Mouse (Mus musculus) limb, embryonic 14.5 days (tissue): ENCODE data around the gene Gm14226. TPM values are rescaled to one million over a fixed set of nuclear protein-coding genes. Genes with fewer than 3 reads are reported as not detected.

Experiments
- ATAC-seq: fragments of 200-750 bp; cut with Nextera tagmentation; 2 replicates; pipeline ENCODE4 v1.8.0; 2017; ENCODE audit warnings: low read depth, moderate number of reproducible peaks, moderate TSS enrichment; ENCODE audit not compliant: low FRiP score
- DNase-seq: peaks from one replicate; pipeline ENCODE4 v3.0.0-alpha.2; 2015; ENCODE audit warnings: low spot score
- H3K27ac ChIP-seq: fragments of 300-500 bp; sonication (generic); replicated peaks from 2 replicates; pipeline ENCODE4 v1.5.1; 2014; ENCODE audit warnings: low read depth, mild to moderate bottlenecking, low read length, moderate library complexity, mixed read lengths
- H3K27me3 ChIP-seq: fragments of 300-500 bp; sonication (generic); 2 replicates; pipeline ENCODE4 v1.6.1; 2014; ENCODE audit warnings: low read length, mixed read lengths; ENCODE audit not compliant: control insufficient read depth, insufficient read depth
- H3K36me3 ChIP-seq: fragments of 300-500 bp; sonication (generic); 2 replicates; pipeline ENCODE4 v1.6.1; 2014; ENCODE audit warnings: mild to moderate bottlenecking, low read length, moderate library complexity, mixed read lengths; ENCODE audit not compliant: control insufficient read depth, insufficient read depth
- H3K4me1 ChIP-seq: fragments of 300-500 bp; sonication (generic); 2 replicates; pipeline ENCODE4 v1.6.1; 2014; ENCODE audit warnings: antibody characterized with exemption, low read length, mixed read lengths; ENCODE audit not compliant: control insufficient read depth, insufficient read depth
- H3K4me2 ChIP-seq: fragments of 300-500 bp; sonication (generic); replicated peaks from 2 replicates; pipeline ENCODE4 v1.6.1; 2014; ENCODE audit warnings: low read depth, mild to moderate bottlenecking, low read length, moderate library complexity; ENCODE audit not compliant: severe bottlenecking
- H3K4me3 ChIP-seq: fragments of 300-500 bp; sonication (generic); replicated peaks from 2 replicates; pipeline ENCODE4 v1.5.1; 2014; ENCODE audit warnings: low read length
- H3K9ac ChIP-seq: fragments of 300-500 bp; sonication (generic); 2 replicates; pipeline ENCODE4 v1.6.1; 2014; ENCODE audit warnings: mild to moderate bottlenecking, low read depth, low read length, moderate library complexity; ENCODE audit not compliant: severe bottlenecking
- H3K9me3 ChIP-seq: fragments of 300-500 bp; sonication (generic); 2 replicates; pipeline ENCODE4 v1.6.1; 2016; ENCODE audit warnings: low read length; ENCODE audit not compliant: control insufficient read depth
- POLR2A ChIP-seq: fragments of 200-500 bp; IDR thresholded peaks from 2 replicates; pipeline ENCODE4 v1.8.0; 2012; ENCODE audit warnings: inconsistent platforms, mild to moderate bottlenecking, moderate library complexity, borderline replicate concordance; ENCODE audit not compliant: insufficient read depth, insufficient read length; ENCODE audit errors: extremely low read depth
- WGBS: fragments of 180-500 bp; shearing (Covaris S2); extraction: QIAGEN DNeasy Blood & Tissue Kit; methylation state at CpG from one replicate; pipeline ENCODE4 v1.1.7; 2014; 5-methylcytosine and 5-hydroxymethylcytosine counted together
- polyA plus RNA-seq, 2 experiments: library from polyadenylated mRNA; depleted of rRNA in 1 of 2; stranded (reverse) in 1 of 2; unstranded in 1 of 2; fragments of >200 nt; fragmentation: Nextera tagmentation in 1 of 2; extraction: Ambion mirVana in 1 of 2; gene quantifications; 2 replicates each; pipeline versions ENCODE4 v1.2.1 to v1.2.3; 2012 to 2014

The Gm14226 gene
- polyA plus RNA-seq, 2 experiments, result 5.7 to 17.7 TPM

DNA sequence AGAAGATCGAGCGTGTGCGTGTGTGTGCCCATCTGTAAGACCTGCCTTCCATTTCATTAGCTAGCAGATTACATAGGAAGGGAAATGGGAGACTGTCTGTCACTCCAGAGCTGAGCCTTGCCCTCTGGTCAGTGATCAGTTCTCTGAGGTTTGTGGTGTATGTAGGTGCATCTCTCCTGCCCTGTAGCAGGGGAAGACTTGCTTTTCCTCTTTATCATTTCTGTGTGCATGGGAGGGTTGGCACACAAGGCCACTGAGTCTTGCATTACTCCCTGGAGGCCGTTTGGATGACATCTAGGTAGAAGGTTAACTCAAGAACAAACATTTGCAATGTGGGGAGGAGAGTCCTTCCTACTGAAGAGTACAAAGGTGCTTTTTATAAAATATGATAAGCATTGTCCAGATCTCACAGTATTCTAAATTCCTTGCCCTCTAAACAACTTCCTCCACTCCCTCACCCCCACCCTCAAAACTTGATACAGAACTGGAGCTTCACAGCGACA lies 38.1 kb downstream of the Gm14226 start:
- WGBS, result 80% methylated on average over 5 of the region's 5 CpGs
- no peak for TF ChIP-seq POLR2A

DNA sequence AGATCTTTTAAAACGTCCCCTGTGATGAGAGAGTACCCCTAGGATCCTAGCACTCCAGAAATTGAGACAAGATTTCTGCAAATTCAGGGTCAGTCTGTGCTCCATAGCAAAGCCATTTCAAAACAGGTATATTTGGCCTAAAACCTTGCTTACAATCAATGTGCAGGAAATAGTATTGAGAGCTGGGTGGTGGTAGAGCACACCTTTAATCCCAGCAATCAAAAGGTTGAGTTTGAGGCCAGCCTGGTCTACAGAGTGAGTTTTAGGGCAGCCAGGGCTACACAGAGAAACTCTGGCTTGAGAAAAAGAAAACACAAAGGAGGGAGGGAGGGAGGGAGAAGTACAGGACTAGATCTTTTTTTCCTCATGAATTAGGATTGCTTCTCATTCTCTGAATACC lies 39.3 kb downstream of the Gm14226 start:
- Histone ChIP-seq H3K4me2 (no peak overlapping the region), H3K9me3 (no peaks in the 10 kb centered on the region), H3K4me1 (no peaks in the 10 kb centered on the region), H3K4me3 (no peak overlapping the region), H3K27me3 (no peaks in the 10 kb centered on the region), H3K27ac (no peak overlapping the region), H3K9ac (no peak overlapping the region), H3K36me3 (peaks cover 26% of the 10 kb centered on the region)
- 81% methylated on average over 1 of the region's 1 CpGs for WGBS
- DNase-seq, result no peak
- no peak for TF ChIP-seq POLR2A
- no peak for ATAC-seq

More for the DNA sequence above, 38.1 kb downstream of the Gm14226 start:
- no peak overlapping the region for H3K4me2 ChIP-seq
- H3K9ac ChIP-seq, result no peak overlapping the region
- H3K27me3 ChIP-seq, result no peaks in the 10 kb centered on the region
- H3K36me3 ChIP-seq, result peaks cover 15% of the 10 kb centered on the region
- no peak overlapping the region for H3K4me3 ChIP-seq
- H3K9me3 ChIP-seq, result no peaks in the 10 kb centered on the region
- ATAC-seq (no peak), DNase-seq (no peak)
- no peaks in the 10 kb centered on the region; the same call in 1 of the 2 replicates for H3K4me1 ChIP-seq
- no peak overlapping the region for H3K27ac ChIP-seq

- no peak overlapping the region for H3K4me3 ChIP-seq
- DNase-seq (no peak), ATAC-seq (no peak)
- no peak overlapping the region for H3K27ac ChIP-seq
- no peak overlapping the region for H3K9ac ChIP-seq
- 81% methylated on average over 9 of the region's 9 CpGs for WGBS
- TF ChIP-seq POLR2A, result no peak
- peaks cover 24% of the 10 kb centered on the region for H3K36me3 ChIP-seq
- no peaks in the 10 kb centered on the region for H3K9me3 ChIP-seq
- H3K27me3 ChIP-seq, result no peaks in the 10 kb centered on the region
- peaks cover 20% of the 10 kb centered on the region for H3K4me1 ChIP-seq
- no peak overlapping the region for H3K4me2 ChIP-seq
Observed at GRCm38 (mm10) chr2:155071027-155071426, 53.0 kb downstream of the Gm14226 start.

DNA sequence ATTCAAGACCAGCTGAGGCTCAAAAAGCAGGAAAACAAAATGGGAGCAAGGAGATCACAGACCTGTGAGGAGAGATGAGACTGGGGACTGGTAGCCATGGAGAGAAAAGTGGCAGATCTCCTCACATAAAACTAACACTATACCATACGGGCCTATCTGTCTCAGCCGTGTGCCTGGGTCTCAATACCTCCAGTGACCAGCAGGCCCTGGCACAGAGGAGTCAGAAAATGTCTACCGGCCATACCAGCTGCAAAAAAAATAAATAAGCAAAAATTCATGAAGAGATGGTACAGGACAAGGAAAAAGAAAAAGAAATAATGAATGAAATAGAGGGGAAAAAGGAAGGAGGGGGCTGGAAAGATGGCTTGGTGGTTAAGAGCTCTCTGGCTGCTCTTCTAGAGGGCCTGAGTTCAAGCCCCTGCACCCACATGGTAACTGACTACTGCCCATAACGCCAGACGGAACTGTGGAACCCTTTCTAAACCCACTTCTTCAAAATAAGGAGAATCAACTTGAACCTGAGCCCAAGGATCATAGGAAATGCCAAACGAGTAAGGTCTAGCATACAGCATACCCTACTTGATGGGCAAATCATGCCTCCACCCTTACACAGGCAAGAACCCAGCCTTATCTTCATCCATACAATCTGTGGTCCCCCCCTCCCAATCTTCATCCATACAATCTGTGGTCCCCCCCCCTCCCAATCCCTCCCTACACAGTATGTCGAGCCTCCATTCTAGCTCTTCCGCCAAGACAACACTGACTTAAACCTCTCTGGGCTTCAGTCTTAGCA lies 54.5 kb downstream of the Gm14226 start:
- Histone ChIP-seq H3K9ac (no peak overlapping the region), H3K4me1 (peaks cover 20% of the 10 kb centered on the region), H3K9me3 (no peaks in the 10 kb centered on the region), H3K27me3 (no peaks in the 10 kb centered on the region), H3K36me3 (peaks cover 10% of the 10 kb centered on the region), H3K4me2 (peak overlapping the region; percentile 76; the same call in 1 of the 2 replicates), H3K4me3 (0 out of 2 replicates have a peak overlapping the region, but pooled peaks have one; percentile 65), H3K27ac (no peak overlapping the region)
- 75% methylated on average over 8 of the region's 8 CpGs for WGBS
- ATAC-seq (no peak), DNase-seq (no peak)
- no peak for TF ChIP-seq POLR2A

GRCm38 (mm10) chr2:155073347-155073746 lies 55.3 kb downstream of the Gm14226 start:
- peaks cover 2% of the 10 kb centered on the region; the same call in 1 of the 2 replicates for H3K36me3 ChIP-seq
- peak overlapping the region; percentile 75; the same call in 1 of the 2 replicates for H3K27ac ChIP-seq
- no peak for ATAC-seq
- no peaks in the 10 kb centered on the region for H3K27me3 ChIP-seq
- TF ChIP-seq POLR2A, result no peak
- no peaks in the 10 kb centered on the region for H3K9me3 ChIP-seq
- peak overlapping the region; percentile 82 for H3K9ac ChIP-seq
- peak overlapping the region; percentile 76 for H3K4me2 ChIP-seq
- peak overlapping the region; percentile 65 for H3K4me3 ChIP-seq
- 21% methylated on average over 3 of the region's 3 CpGs for WGBS
- DNase-seq, result no peak
- peaks cover 20% of the 10 kb centered on the region for H3K4me1 ChIP-seq
